Mouse (Mus musculus): ENCODE data around the gene Olfr263. TPM values are rescaled to one million over a fixed set of nuclear protein-coding genes. Genes with fewer than 3 reads are reported as not detected.

Gene Olfr263
- polyA plus RNA-seq, 1 experiment from 2014 or later: not detected

- 0% methylated on average over 12 of the region's 12 CpGs for WGBS
- Histone ChIP-seq H3K4me1 (peaks cover 9% of the 10 kb centered on the region; the same call in 1 of the 2 replicates), H3K27me3 (ENCODE audit: insufficient read depth, poor library complexity, severe bottlenecking) (no peaks in the 10 kb centered on the region), H3K27ac (peak overlapping the region; percentile 64; the same call in 1 of the 2 replicates), H3K9me3 (no peaks in the 10 kb centered on the region), H3K36me3 (no peaks in the 10 kb centered on the region), H3K4me3 (peak overlapping the region; percentile 71)
- DNase-seq (ENCODE audit: low spot score): peak; percentile 82
Observed at GRCm38 (mm10) chr13:21171600-21172150, 42.2 kb downstream of the Olfr263 start.

- WGBS: under 1% methylated on average over 16 of the region's 16 CpGs
- peak; percentile 90 for DNase-seq (ENCODE audit: low spot score)
- Histone ChIP-seq H3K9me3 (no peaks in the 10 kb centered on the region), H3K4me3 (peak overlapping the region; percentile 71), H3K4me1 (peaks cover 9% of the 10 kb centered on the region; the same call in 1 of the 2 replicates), H3K27me3 (ENCODE audit: insufficient read depth, poor library complexity, severe bottlenecking) (no peaks in the 10 kb centered on the region), H3K36me3 (no peaks in the 10 kb centered on the region), H3K27ac (peak overlapping the region; percentile 70; the same call in 1 of the 2 replicates)
Observed at GRCm38 (mm10) chr13:21172241-21173027, 43.0 kb downstream of the Olfr263 start.

GRCm38 (mm10) chr13:21173072-21173471, 43.6 kb downstream of the Olfr263 start:
- Histone ChIP-seq H3K36me3 (no peaks in the 10 kb centered on the region), H3K9me3 (no peaks in the 10 kb centered on the region), H3K27ac (peak overlapping the region; percentile 70), H3K27me3 (ENCODE audit: insufficient read depth, poor library complexity, severe bottlenecking) (no peaks in the 10 kb centered on the region), H3K4me3 (peak overlapping the region; percentile 71), H3K4me1 (peaks cover 9% of the 10 kb centered on the region; the same call in 1 of the 2 replicates)
- under 1% methylated on average over 11 of the region's 11 CpGs for WGBS
- DNase-seq (ENCODE audit: low spot score): peak; percentile 93

- Histone ChIP-seq H3K27me3 (ENCODE audit: insufficient read depth, poor library complexity, severe bottlenecking) (no peaks in the 10 kb centered on the region), H3K9me3 (no peaks in the 10 kb centered on the region), H3K36me3 (peaks cover under 1% of the 10 kb centered on the region; the same call in 1 of the 2 replicates), H3K27ac (no peak overlapping the region), H3K4me3 (no peak overlapping the region), H3K4me1 (peaks cover 11% of the 10 kb centered on the region)
- no peak for DNase-seq (ENCODE audit: low spot score)
- WGBS: 73% methylated on average over 11 of the region's 11 CpGs
Observed at GRCm38 (mm10) chr13:21176733-21177132, 47.3 kb downstream of the Olfr263 start.

- no peak overlapping the region for H3K4me3 ChIP-seq
- H3K9me3 ChIP-seq: no peaks in the 10 kb centered on the region
- no peak overlapping the region for H3K27ac ChIP-seq
- no peak for DNase-seq (ENCODE audit: low spot score)
- H3K27me3 ChIP-seq (ENCODE audit: insufficient read depth, poor library complexity, severe bottlenecking): no peaks in the 10 kb centered on the region
- WGBS: 62% methylated on average over 5 of the region's 5 CpGs
- peaks cover 10% of the 10 kb centered on the region for H3K36me3 ChIP-seq
- H3K4me1 ChIP-seq: peaks cover 20% of the 10 kb centered on the region
Observed at GRCm38 (mm10) chr13:21177657-21178056, 48.2 kb downstream of the Olfr263 start.

- H3K4me3 ChIP-seq: peak overlapping the region; percentile 99; the same call in 1 of the 2 replicates
- WGBS: 74% methylated on average over 5 of the region's 5 CpGs
- H3K27ac ChIP-seq: peak overlapping the region; percentile 98; the same call in 1 of the 2 replicates
- peaks cover 21% of the 10 kb centered on the region for H3K4me1 ChIP-seq
- H3K36me3 ChIP-seq: peaks cover 17% of the 10 kb centered on the region
- DNase-seq (ENCODE audit: low spot score): no peak
- H3K27me3 ChIP-seq (ENCODE audit: insufficient read depth, poor library complexity, severe bottlenecking): no peaks in the 10 kb centered on the region
- H3K9me3 ChIP-seq: no peaks in the 10 kb centered on the region
Observed at GRCm38 (mm10) chr13:21178364-21178763, 48.9 kb downstream of the Olfr263 start.

GRCm38 (mm10) chr13:21179367-21179723, 49.9 kb downstream of the Olfr263 start, which contains the start of gene Trim27:
Trim27 (plus strand) TSS chr13:21179445.
- H3K4me1 ChIP-seq: peaks cover 21% of the 10 kb centered on the region
- no peaks in the 10 kb centered on the region for H3K27me3 ChIP-seq (ENCODE audit: insufficient read depth, poor library complexity, severe bottlenecking)
- DNase-seq (ENCODE audit: low spot score): no peak
- H3K27ac ChIP-seq: peak within 1 kb of the TSS; percentile 98
- WGBS: 0% methylated on average over 15 of the region's 15 CpGs
- peak within 1 kb of the TSS; percentile 99 for H3K4me3 ChIP-seq
- no peaks in the 10 kb centered on the region for H3K9me3 ChIP-seq
- peaks cover 27% of the 10 kb centered on the region for H3K36me3 ChIP-seq

- H3K36me3 ChIP-seq: peaks cover 32% of the 10 kb centered on the region
- H3K27me3 ChIP-seq (ENCODE audit: insufficient read depth, poor library complexity, severe bottlenecking): no peaks in the 10 kb centered on the region
- under 1% methylated on average over 79 of the region's 80 CpGs for WGBS
- peak overlapping the region; percentile 99 for H3K4me3 ChIP-seq
- H3K9me3 ChIP-seq: no peaks in the 10 kb centered on the region
- peak overlapping the region; percentile 98 for H3K27ac ChIP-seq
- H3K4me1 ChIP-seq: peaks cover 21% of the 10 kb centered on the region
- peak; percentile 96 for DNase-seq (ENCODE audit: low spot score)
Observed at GRCm38 (mm10) chr13:21179724-21180550, 50.5 kb downstream of the Olfr263 start.

- DNase-seq (ENCODE audit: low spot score): peak; percentile 89
- H3K27ac ChIP-seq: peak overlapping the region; percentile 98
- H3K27me3 ChIP-seq (ENCODE audit: insufficient read depth, poor library complexity, severe bottlenecking): no peaks in the 10 kb centered on the region
- H3K4me1 ChIP-seq: peaks cover 21% of the 10 kb centered on the region
- under 1% methylated on average over 71 of the region's 71 CpGs for WGBS
- peak overlapping the region; percentile 99 for H3K4me3 ChIP-seq
- H3K36me3 ChIP-seq: peaks cover 41% of the 10 kb centered on the region
- H3K9me3 ChIP-seq: no peaks in the 10 kb centered on the region
Observed at GRCm38 (mm10) chr13:21180551-21181530, 51.4 kb downstream of the Olfr263 start.

- Histone ChIP-seq H3K4me1 (peaks cover 21% of the 10 kb centered on the region), H3K4me3 (peak overlapping the region; percentile 99), H3K9me3 (no peaks in the 10 kb centered on the region), H3K27ac (no peak overlapping the region), H3K27me3 (ENCODE audit: insufficient read depth, poor library complexity, severe bottlenecking) (no peaks in the 10 kb centered on the region), H3K36me3 (peaks cover 53% of the 10 kb centered on the region)
- 69% methylated on average over 7 of the region's 7 CpGs for WGBS
- no peak for DNase-seq (ENCODE audit: low spot score)
Observed at GRCm38 (mm10) chr13:21181996-21182395, 52.6 kb downstream of the Olfr263 start.

GRCm38 (mm10) chr13:21183066-21183465, 53.6 kb downstream of the Olfr263 start:
- no peaks in the 10 kb centered on the region for H3K9me3 ChIP-seq
- H3K27ac ChIP-seq: no peak overlapping the region
- no peak for DNase-seq (ENCODE audit: low spot score)
- peaks cover 21% of the 10 kb centered on the region for H3K4me1 ChIP-seq
- no peak overlapping the region for H3K4me3 ChIP-seq
- no peaks in the 10 kb centered on the region for H3K27me3 ChIP-seq (ENCODE audit: insufficient read depth, poor library complexity, severe bottlenecking)
- H3K36me3 ChIP-seq: peaks cover 64% of the 10 kb centered on the region
- WGBS: 93% methylated on average over 6 of the region's 6 CpGs

- no peak overlapping the region for H3K27ac ChIP-seq
- 87% methylated on average over 7 of the region's 7 CpGs for WGBS
- DNase-seq (ENCODE audit: low spot score): no peak
- H3K27me3 ChIP-seq (ENCODE audit: insufficient read depth, poor library complexity, severe bottlenecking): no peaks in the 10 kb centered on the region
- H3K9me3 ChIP-seq: no peaks in the 10 kb centered on the region
- H3K4me1 ChIP-seq: peaks cover 20% of the 10 kb centered on the region
- peaks cover 70% of the 10 kb centered on the region for H3K36me3 ChIP-seq
- H3K4me3 ChIP-seq: no peak overlapping the region
Observed at GRCm38 (mm10) chr13:21183661-21184060, 54.2 kb downstream of the Olfr263 start.

Measured in heart, embryonic 10.5 days (tissue).